Mouse (Mus musculus) testis, postnatal 10 days (tissue): Measurements from ENCODE around the gene Abcc4.

ENCODE experiments used
- DNase-seq: peaks from one replicate; pipeline ENCODE4 v3.0.0; 2021; ENCODE audit warnings: low spot score

The Abcc4 gene

DNA sequence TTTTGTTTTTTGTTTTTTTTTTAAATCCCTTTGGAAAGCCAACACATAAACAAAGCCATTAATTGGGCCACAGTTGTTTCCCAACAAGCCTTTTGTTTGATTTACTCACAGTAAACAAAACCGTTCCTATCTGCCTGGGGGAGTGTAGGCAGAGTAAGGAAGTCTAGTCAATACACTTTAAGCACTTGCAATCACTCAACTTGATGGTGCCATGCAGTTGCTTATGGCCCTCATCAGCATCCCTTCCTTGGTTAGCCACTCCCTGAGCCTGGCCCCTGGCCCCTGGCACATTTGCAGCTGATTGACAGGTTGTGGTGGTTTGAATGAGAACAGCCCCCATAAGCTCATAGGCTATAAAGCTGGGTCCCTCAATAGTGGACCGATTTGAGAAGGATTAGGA lies 209.3 kb downstream of the Abcc4 start:
- no peak for DNase-seq

DNA sequence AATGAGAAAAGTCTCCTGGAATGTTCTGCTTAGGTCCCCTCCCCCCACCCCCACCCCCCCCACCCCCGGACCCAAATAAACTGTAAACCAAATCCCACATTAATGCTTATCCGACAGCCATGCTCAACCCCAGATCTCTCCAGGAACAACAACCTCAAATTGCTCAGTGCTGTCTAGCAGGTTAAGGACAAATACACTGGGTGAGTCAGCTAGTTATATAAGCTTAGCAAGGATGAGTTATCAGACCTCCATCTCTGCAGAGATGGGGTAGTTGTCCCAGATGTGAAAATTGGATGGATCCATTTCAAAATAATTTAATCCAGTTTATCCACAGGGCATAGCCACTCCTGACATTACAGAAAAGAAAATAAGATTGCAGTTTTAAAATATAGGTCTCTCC lies 210.6 kb downstream of the Abcc4 start:
- no peak for DNase-seq

DNA sequence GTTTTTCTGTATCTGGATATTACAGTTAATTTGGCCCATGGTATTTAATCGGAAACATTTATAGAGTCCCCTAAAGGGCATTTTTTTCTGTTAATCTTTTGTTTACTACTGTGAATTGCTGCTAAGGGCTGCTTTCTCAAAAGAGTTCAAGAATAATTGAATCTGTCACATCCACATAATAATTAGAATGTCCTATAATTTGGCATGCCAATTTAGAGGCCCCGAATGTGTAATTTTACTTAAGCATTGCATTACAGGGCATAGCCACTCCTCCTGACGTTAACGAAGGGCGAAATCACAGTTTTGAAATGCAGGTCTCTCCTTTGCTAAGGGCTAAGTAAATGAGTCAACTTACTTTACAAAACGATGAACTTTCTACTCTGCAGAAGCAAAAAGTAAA lies 214.3 kb downstream of the Abcc4 start:
- DNase-seq = no peak

DNA sequence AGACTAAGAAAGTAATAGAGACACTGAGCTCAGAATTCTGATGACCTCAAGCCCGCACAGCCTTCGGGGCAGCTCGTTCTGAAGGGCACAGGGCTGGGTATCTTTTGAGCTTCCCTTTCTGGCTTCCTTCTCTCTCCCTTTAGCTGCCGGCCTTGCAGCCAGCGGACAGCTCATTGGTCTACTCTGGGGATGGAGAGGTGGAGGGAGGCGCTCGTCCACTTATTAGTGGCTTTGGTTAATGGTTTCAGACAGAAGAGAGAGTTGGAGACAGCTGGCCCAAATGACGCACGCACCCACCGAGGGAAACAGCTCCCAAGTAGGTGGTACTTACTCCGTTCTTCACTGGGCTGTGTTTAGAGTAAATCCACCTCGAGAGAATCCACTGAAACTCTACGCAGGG lies 214.7 kb downstream of the Abcc4 start:
- DNase-seq = no peak

DNA sequence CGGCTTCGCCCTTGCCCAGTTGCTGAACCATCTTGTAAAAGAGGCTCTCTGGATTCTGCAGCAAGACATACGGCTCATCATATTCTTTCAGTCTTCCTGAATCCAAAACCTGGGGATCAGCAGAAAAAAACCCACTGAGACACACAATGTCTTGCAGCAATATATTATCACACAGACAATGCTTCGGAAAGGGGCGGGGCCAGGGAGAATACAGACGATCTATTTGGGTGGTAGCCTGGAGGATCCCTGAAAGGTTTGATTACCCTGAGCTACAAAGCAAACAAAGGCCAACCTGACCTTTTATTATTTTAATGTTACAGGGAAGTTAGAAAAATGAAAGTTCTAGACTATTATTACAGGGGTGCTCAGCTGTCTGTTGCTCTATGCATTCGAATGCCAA lies 215.5 kb downstream of the Abcc4 start:
- no peak for DNase-seq

DNA sequence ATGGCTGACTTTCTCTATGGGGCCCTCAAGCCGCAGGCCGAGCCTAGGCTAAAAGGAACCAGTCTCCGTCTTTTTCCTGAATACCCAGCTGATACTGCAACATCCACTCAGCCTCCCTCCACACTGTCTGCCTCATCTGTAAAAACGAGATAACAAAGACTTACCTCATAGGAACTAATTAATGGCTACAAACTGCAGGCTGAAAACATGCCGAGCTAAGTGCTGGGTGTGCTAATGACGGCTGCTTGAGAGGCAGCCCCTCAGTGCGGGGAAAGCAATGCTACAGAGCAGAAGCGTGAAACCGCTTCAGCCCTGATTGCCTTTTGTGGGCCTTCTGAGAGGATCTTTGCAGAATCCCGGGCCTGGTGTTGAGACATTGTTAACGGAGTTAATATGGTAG lies 219.7 kb downstream of the Abcc4 start:
- DNase-seq = no peak

DNA sequence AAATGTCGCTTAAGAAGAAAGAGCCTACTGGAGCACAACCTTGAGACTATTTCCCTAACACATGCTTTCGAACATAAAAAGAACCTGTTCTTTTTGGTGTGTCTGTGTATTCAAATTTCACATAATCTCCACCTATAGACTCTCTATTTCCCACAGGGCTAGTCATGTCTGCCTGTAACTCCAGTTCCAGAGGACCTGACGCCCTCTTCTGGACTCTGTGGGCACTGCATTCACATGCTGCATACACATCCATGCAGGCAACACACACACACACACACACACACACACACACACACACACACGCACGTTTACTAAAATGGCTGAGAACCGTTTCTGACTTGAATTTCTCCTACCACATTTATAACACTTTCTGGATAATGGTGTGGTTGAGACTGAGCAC lies 220.4 kb downstream of the Abcc4 start:
- DNase-seq = no peak

DNA sequence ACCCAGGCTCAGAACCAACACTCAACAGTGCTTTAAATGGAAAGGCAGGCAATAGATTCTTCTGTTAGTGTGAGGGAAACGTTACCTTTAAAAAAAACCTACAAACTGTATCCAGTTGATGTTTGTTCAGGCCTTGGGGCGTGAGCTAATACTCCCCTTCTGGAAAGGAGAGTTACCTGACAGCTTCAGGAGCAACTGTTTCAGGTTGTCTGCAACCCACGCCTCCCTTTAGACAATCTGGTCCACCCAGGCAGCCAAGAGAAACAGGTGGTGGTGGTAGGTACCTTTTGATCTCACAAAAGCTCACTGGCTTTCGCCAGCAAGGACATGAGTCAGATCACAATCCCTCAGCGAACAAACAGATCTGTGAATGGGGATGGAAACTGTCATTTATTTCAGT lies 223.7 kb downstream of the Abcc4 start:
- DNase-seq = no peak

DNA sequence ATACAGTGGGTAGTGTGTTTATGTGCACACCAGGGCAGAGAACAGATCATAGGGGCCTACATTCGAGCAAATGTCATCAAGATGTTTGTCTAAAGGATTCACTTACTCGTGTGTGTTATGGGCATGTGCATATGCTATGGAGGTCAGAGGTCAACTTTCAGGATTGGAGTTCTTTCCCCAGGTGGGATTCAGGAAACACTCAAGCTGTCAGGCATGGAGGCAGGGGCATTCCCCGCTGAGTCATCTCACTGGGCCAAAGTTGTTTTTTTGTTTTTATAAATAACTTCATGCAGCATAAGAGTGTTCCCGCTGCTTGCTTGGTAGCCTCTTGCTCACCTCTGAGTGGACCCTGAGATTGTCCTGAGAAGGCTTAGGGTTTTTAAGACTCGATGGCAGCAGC lies 224.2 kb downstream of the Abcc4 start:
- DNase-seq = no peak

DNA sequence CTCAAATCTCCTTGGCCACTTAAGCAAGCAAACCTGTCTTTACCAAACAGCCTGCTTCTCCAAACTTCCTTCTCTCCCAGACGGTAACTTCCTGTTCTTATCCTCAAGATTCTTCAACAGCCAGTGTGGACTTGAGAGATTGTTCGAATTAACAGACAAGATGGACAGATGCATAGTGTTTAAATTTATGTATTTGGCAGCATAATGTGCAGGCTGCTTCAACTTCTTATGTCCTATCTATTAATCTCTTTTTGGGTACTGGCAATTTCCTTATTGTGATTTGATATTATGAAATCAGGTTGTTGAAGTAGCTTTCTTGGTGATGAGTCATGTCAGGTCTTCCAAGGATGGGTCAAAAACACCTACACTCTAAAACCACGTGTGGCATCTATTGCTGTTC lies 229.7 kb downstream of the Abcc4 start:
- DNase-seq = no peak

DNA sequence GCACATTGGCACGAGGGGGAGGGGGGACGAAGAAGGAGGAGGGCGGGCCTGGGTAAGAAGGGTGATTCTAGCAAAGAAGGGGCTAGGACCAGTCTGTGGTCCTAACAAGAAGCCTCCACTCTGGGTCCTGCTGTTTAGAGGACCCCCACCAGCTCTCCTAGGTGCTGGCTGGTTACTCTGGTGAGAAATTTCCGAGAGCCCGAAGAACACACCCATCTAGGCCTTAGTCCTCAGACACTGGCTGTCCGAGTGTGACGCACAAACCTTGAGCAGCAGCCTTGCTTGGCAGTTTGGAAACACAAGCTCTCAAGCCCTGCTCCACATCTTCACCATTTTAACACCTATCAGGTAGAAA lies 230.9 kb downstream of the Abcc4 start:
- no peak for DNase-seq

DNA sequence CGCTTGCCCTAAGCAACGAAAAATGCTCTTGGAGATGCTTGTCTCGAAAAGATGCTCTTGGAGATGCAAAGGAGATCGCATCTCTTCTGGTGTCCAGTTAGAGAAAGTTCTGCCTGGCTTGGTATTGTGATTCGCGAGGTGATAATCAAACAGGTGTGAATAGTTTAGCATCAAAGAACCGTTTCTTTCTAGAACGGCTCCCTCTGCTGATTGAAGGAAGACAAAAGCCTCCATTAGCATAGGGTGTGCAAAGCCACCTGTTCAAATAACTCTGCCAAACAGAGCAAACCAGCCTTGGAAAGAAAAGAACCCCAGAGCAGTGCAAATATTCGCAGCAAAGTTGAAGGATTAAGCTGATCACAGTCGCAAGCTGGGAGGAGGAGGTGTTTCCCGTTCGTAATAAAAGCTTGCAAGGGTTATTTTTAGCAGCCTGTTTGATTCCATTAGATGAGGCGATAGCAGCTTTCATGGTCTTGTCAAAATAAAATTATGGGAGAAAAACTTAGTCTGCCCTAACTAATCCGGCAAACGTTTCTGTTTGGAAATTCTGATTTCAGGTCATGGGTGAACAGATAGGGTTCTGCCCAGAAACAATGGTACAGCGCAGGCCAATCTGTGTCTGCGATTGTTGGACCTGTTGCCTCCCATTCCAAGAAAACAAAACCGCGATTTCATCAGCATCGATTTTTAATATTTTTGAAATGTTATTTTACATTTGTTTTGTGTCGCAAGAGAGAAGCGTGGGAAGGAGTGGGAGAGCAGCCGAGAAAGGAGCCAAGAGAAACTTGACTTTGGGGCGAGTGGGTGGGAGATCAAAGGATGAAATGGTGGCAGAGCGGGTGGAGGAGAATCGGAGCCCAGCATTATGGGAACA lies 231.6 kb downstream of the Abcc4 start:
- DNase-seq = no peak

DNA sequence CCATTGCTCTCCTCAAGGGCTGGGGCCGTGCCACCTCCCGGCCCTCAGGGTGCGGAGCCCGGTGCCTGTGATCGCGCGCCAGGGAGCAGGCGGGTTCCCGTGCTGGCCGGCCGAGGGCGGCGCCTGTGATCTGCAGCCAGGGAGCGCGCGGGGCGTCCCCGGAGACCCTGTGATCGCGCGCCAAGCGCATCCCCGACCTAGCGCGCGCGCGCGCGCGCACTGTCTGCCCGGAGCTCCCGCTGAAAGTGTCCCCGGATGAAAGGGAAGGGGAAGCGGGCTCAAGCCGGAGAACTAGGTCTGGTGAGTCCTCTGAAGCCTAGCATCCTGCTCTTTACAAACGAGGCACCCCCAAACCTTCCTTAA lies 232.2 kb downstream of the Abcc4 start:
- peak; percentile 50 for DNase-seq

DNA sequence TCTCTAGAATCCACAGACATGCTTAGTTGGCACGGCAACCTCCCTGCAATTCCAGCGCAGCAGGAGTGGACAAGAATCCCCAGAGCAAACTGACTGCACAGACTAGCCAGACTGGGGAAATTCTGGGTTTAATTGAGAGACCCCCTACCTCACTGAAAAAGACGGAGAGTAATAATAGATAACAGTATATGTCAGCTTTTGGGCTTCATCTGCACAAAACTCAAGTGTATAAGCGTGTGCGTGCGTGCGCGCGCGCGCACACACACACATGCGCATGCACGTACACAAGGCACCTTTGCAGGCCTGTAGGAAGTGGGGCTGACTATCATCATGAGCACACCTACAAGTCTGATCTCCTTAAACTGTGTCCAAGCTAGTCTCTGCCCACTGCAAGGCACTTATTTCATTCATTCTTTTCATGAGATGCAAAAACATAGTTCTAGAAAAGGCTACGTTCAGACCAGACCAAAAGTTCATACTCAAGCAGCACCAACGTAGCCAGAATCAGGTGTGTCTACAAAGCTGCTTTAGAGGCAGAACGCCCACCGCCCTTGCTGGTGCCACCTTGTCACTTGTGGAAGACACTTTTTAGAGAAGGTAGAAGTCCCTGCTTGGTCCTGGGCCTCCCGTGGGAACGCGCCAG lies 232.7 kb downstream of the Abcc4 start:
- no peak for DNase-seq

DNA sequence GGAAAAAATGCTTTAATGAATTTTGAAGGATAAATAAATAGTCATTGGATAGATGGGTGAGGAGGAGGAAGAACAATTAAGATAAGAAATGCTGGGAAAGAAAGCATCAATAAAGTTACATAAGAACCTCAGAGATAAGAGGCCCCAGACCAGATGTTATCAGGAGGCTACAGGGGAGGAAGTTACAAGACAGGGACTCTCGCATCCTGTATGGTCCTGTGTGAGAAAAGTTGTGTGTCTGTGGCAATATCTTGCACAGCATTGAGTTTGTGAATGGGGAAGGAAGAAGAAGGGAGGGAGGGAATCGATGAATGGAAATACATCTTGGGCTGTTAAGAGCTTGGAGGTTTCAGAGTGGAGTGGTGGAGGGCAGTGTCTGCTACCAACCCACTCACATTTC lies 240.7 kb downstream of the Abcc4 start:
- no peak for DNase-seq

DNA sequence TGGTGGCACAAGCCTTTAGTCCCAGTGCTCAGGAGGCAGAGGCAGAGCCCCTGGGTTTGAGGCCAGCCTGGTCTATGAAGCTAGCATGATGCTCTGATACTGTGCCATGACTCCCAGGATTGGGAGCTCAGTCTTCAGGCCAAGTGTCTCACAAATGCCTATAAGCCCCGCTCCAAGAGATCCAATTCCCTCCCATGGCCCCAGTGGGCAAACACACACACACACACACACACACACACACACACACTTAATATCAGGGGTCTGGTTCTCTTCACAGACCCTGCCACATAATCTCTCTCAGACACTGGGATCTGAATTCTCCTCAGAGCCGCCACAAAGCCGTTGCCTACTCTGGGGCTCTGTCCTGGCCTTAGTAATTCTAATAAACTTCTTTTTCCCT lies 241.6 kb downstream of the Abcc4 start:
- DNase-seq = no peak

DNA sequence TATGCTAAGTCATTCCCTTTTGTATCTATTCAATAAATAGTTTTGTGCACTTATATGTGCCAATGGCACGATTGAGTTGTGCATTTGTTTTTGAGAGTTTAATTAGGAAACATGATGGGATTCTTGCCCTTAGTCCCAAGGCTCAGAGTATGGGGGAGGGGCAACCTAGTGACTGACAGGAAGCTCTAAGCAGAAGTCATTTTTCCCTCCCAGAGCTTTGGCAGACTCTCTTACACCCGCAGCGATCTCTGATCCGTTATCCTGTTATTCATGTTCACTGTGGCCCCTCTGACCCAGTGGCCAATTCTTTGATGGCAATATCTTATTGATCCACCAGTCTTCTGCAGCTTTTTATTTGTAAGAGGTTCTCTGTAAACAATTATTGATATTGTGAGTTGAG lies 253.4 kb downstream of the Abcc4 start:
- no peak for DNase-seq

DNA sequence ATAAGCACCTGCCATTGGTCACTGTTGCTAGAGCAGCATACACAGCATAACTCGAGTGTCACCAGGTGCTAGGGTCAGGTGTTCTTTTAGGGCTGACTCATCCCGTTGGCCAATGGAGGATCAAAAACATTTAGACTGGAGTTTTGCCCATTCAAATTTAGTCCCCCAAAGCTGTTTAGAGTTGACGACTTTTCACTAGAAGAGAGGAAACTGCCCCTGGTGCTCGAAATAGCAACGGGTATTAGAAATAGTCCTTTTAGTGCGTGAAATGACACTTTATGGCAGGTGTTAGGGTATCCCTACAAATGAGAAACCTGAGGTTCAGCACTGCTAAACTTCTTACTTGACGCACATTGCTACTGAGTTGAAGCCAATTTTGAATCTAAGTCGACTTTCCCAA lies 265.9 kb downstream of the Abcc4 start:
- no peak for DNase-seq

DNA sequence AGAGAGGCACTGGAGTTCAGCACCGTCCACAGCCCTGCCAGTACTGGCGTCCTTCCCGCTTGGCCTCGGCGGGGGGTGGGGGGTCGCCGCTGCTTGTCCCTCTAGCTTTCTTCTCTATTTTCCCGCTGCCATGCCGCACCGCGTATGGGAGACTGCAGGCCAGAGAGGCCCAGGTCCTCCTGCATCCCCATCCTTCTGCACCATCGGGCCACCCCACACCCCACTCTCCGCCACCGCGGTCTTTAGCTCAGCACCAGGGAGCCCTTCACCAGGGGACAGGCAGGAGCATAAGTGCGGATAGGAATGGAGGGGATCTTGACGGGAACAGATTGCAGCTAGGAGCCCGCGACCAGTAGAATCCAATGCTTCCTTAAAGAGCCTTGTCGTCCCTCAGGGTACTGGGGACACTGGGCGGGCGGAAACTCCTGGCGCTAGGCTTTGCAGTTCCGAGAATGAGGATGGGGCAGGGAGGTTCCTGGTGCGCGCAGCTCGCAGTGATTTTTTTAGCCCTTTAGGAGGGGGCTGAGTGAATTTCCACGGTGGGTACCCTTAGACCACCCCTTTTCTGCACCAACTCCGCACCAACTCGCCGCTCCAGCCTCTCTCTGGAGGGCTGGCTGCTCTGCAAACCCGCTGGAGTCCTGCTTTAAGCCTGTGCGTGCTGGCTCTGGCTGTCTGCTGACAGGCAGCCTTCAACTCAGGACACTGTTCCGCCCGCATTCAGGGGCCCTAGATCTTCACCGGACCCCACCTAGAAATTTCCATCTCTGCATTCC lies 268.7 kb downstream of the Abcc4 start:
- peak; percentile 39 for DNase-seq

DNA sequence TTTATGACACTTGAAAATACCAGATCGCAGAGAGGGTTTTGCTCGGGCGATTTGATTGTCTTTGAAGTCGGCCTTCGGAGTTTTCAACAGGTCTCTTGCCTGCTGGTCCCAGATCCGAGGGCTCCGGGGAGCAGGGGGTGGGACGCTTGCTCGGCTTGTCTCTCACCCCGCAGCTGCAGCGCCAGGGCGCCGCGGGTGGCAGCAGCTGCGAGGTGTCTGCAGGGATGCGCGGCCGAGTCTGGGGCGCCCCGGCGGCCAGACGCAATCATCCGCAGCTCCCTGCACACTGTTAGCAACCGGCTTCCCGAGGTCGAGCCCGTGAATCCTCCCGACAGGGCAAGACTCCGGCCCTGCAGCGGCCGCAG lies 269.2 kb downstream of the Abcc4 start:
- DNase-seq = no peak

DNA sequence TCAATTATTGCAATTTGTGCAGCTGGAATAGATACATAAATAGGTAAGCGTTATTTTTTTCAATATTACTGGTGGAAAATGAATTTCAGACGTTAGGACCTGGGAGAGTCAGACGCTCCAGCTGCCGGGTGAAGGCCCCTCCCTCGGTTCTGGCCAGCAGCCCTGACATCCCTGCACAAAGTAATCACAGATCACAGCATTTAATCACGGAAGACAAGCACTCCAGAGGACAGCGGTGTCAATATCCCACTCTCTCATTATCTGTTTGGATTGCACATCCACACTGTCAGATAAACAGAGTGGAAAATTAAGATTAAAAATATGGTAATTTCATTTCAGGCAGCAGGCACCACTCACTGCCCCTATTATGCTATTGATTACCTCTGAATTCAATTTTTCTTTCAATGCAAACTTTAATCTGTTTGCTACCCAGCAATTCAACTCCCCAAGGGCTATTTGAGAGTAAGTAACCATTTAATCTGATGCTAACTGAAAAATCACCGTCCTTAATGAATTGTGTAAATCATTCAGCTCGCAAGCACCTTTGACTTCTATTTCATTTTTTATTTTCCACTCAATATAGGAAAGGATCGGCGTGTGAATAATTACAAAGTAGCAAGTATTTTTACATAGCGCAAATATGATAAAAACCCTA lies 270.2 kb downstream of the Abcc4 start:
- DNase-seq = no peak

DNA sequence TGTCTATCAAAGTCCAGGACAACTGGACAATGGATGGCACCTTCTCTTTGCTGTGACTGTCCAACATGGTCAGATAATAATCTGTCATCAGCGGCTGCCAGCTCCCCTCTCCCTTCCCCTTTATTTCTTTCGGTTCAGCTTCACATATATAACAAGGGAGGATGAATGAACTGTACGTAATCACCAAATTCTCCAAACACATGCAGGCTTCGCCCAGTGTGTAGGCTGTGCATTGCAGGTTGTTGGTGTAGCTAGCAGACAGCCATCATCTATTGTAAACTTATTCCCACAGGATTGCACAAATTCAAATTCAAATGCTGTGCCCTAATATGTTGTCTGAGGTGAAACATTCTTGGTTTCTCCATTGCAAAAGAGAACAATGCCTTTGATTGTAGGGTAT lies 271.2 kb downstream of the Abcc4 start:
- DNase-seq = no peak

DNA sequence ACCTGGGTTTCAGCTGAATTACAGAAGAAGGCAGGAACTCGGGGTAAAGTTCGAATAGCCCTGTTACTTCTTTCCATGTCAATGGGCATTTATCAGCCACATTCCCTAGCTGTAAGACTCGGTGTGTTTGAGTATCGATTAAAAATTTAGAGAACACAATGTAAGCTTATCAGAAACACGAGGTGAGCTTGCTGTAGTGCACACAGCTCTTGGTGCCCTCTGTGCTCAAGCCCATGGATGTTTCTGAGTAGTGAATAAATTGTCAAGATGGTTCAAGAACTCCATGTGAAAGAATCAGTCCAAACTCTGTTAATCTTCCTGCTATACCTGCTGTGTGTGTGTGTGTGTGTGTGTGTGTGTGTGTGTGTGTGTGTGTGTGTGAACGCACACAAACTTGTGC lies 272.2 kb downstream of the Abcc4 start:
- no peak for DNase-seq
